9 mouse cellular contexts compared by ENCODE assay signal in the genomic region with DNA sequence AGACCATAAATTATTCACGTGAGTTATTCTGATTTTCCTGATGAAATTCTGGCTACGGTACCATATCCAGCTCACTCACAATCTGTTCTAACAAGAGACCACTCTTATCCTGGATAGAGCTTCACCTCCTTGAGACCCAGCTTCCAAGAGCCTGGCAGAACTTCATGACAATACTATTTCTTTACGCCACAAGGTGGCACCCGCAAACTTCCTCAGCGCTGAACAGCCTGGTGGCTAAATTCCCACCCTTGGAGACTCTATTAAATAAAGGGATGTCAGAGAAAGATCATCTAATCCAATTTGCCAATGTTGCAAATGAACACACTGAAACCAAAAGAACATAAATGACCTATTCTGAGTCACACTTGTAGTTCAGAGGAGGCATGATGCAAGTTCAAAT. TPM values are rescaled to one million over a fixed set of nuclear protein-coding genes. Genes with fewer than 3 reads are reported as not detected.
DNase-seq lines count a peak whose midpoint lies in the region; ATAC-seq and TF ChIP-seq lines count a peak whose summit lies in the region.
"Had no signal": no experiment of that assay in that cellular context is flagged by ENCODE, and none has a peak within 500 bp of the region (broad histone marks: within the 10 kb centered on the region; RNA-seq: fewer than 3 reads in every experiment).

No protein-coding gene starts in this region.

- 9% methylated on average over 5 of the region's 5 CpGs for WGBS in kidney, adult 2 months
- 11% methylated on average over 5 of the region's 5 CpGs for WGBS in kidney, embryonic 16.5 days

- no peaks in the 10 kb centered on the region for H3K9me3 ChIP-seq in kidney, embryonic 16.5 days (ENCODE audit: low read length)
- H3K9me3 ChIP-seq: neural tube, embryonic 12.5 days had no signal

- H3K9ac ChIP-seq in kidney, embryonic 16.5 days (replicated peaks; ENCODE audit: low read length), result no peak overlapping the region
- H3K9ac ChIP-seq: neural tube, embryonic 12.5 days had no signal

- no peak overlapping the region for H3K4me2 ChIP-seq in kidney, embryonic 16.5 days (replicated peaks; ENCODE audit: low read depth, low read length)
- H3K4me2 ChIP-seq: neural tube, embryonic 12.5 days had no signal

- no peaks in the 10 kb centered on the region for H3K27me3 ChIP-seq in kidney, adult 2 months (replicated peaks; ENCODE audit: control insufficient read depth, insufficient read depth, low read length)
- no peaks in the 10 kb centered on the region for H3K27me3 ChIP-seq in kidney, embryonic 16.5 days (ENCODE audit: insufficient read depth, low read length)
- H3K27me3 ChIP-seq: neural tube, embryonic 12.5 days had no signal

- ATAC-seq in kidney, embryonic 16.5 days (ENCODE audit: low FRiP score, low TSS enrichment), result no peak
- ATAC-seq in megakaryocyte, adult 5-6 weeks (ENCODE audit: poor library complexity, severe bottlenecking), result no peak

- no peak overlapping the region for H3K4me3 ChIP-seq in kidney, adult 2 months (ENCODE audit: insufficient read depth, low read depth, low read length)
- H3K4me3 ChIP-seq in kidney, embryonic 16.5 days (ENCODE audit: low read length), result no peak overlapping the region
- no peak overlapping the region for H3K4me3 ChIP-seq in cortical plate, adult 2 months (ENCODE audit: insufficient read depth, low read length)
- H3K4me3 ChIP-seq: neural tube, embryonic 12.5 days had no signal

- no peaks in the 10 kb centered on the region for H3K36me3 ChIP-seq in kidney, adult 2 months (ENCODE audit: control insufficient read depth, insufficient read depth, low read length)
- no peaks in the 10 kb centered on the region for H3K36me3 ChIP-seq in kidney, embryonic 16.5 days (ENCODE audit: insufficient read depth, low read length)
- H3K36me3 ChIP-seq: neural tube, embryonic 12.5 days had no signal

- TF ChIP-seq CTCF in kidney, adult 2 months (conservative IDR thresholded peaks at IDR 0.05; ENCODE audit: insufficient read depth, insufficient read length, low read depth, low read length), result peak; percentile 80
- TF ChIP-seq CTCF in cortical plate, adult 2 months (IDR thresholded peaks at IDR 0.05; ENCODE audit: extremely low read depth, insufficient read depth, low read length), result peak; percentile 70

- H3K4me1 ChIP-seq in kidney, adult 2 months (ENCODE audit: control insufficient read depth, insufficient read depth, low read length), result no peaks in the 10 kb centered on the region
- H3K4me1 ChIP-seq in kidney, embryonic 16.5 days (ENCODE audit: insufficient read depth, low read length), result no peaks in the 10 kb centered on the region
- H3K4me1 ChIP-seq in cortical plate, adult 2 months (ENCODE audit: control insufficient read depth, insufficient read depth, low read length), result no peaks in the 10 kb centered on the region
- H3K4me1 ChIP-seq: neural tube, embryonic 12.5 days had no signal

- TF ChIP-seq POLR2A in kidney, adult 2 months (IDR thresholded peaks at IDR 0.05; ENCODE audit: low read depth, low read length), result no peak
- no peak for TF ChIP-seq POLR2A in cortical plate, adult 2 months (IDR thresholded peaks at IDR 0.05; ENCODE audit: extremely low read depth, insufficient read depth, low read length)

- peak; percentile 72 for DNase-seq in kidney, adult 2 months
- peak; percentile 24 for DNase-seq in WW6 (ENCODE audit: low read depth, low spot score)
- DNase-seq in heart, postnatal 14 days, result peak; percentile 65 to 78
- DNase-seq in left cerebral cortex, postnatal 10 days (ENCODE audit: extremely low spot score in 1 of 2, low spot score in 2 of 2), result peak; percentile 48 to 57
- DNase-seq in ovary, postnatal 10 days (ENCODE audit: low spot score), result peak; percentile 17

- H3K27ac ChIP-seq in kidney, adult 2 months (ENCODE audit: insufficient read depth, low read depth, low read length), result no peak overlapping the region
- H3K27ac ChIP-seq in kidney, embryonic 16.5 days (ENCODE audit: low read length), result no peak overlapping the region
- H3K27ac ChIP-seq in cortical plate, adult 2 months (ENCODE audit: insufficient read depth, low read length), result no peak overlapping the region
- H3K27ac ChIP-seq: neural tube, embryonic 12.5 days had no signal

- intact Hi-C loops in heart, postnatal 14 days (cut with DNase I), result loop anchor here (2.0 to 5.0 kb wide), 2 partner anchors 69 to 124 kb away; no protein-coding TSS in a partner anchor
- intact Hi-C loops in left cerebral cortex, postnatal 10 days (cut with DNase I), result no loop called here

RNA-seq across cellular contexts. Expression of gene Yes1, which starts 22.8 kb away (rescaled TPM):
- polyA plus RNA-seq in kidney, adult 2 months (2012; rRNA removed), result 2.6 and 3.1 TPM in 2 replicates
- polyA plus RNA-seq in kidney, embryonic 16.5 days (2015; fragmentation: Nextera tagmentation; extraction: Ambion mirVana), result 35.2 and 36.7 TPM in 2 replicates
- polyA plus RNA-seq in cortical plate, adult 2 months (2012; rRNA removed), result 5.7 TPM in 2 replicates
- total RNA-seq in heart, postnatal 14 days (2021), result 10 to 100 TPM; 27.9 to 28.6 TPM
- total RNA-seq in left cerebral cortex, postnatal 10 days (2021), result 10 to 100 TPM; 14.8 to 17.2 TPM
- total RNA-seq in megakaryocyte, adult 5-6 weeks (2015), result 0.48 and 1.1 TPM in 2 replicates
- 0.04 and 0.94 TPM in 2 replicates for total RNA-seq in megakaryocyte, adult 5-6 weeks (2017)

Comparison
In these comparisons a context has a peak if more than half of its experiments do, and no peak if none do; other contexts are left out.
1. DNase-seq: peak in every context shown above with its lines; median percentile 72 in kidney, adult 2 months; 72 in heart, postnatal 14 days; 52 in left cerebral cortex, postnatal 10 days; 24 in WW6; 17 in ovary, postnatal 10 days.
2. RNA of gene Yes1, which starts 22.8 kb away (total RNA-seq): 27.9 to 28.6 TPM in heart, postnatal 14 days and 14.8 to 17.2 TPM in left cerebral cortex, postnatal 10 days; 0.04 to 1.1 TPM in megakaryocyte, adult 5-6 weeks; every median in the first group is over 4 times any median in the second.